Mouse (Mus musculus): Measurements from ENCODE around the gene Wdr83. TPM values are rescaled to one million over a fixed set of nuclear protein-coding genes. Genes with fewer than 3 reads are reported as not detected.

Gene Wdr83
- polyA plus RNA-seq, 1 experiment: 26.8 TPM

DNA sequence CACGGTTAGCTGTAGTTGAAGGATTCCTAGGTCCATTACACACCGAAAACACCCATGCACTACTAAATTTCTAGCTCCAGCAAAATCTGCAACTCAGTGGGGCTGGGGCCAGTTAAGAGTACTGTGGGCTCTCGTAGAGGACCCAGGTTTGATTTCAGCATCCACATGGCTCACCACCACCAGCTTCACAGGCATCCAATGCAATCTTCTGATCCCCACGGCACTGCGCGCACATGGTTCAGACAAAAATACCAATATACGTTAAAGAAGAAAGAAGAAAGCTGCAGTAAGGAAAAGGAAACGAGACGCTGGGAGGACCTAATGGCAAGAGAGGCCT lies 44.8 kb downstream of the Wdr83 start:
- Histone ChIP-seq H3K27me3 (ENCODE audit: control insufficient read depth, insufficient read depth, low read length) (no peaks in the 10 kb centered on the region), H3K4me1 (ENCODE audit: control insufficient read depth, insufficient read depth, insufficient read length, low read length) (peaks cover 6% of the 10 kb centered on the region; the same call in 1 of the 2 replicates), H3K4me3 (ENCODE audit: low read depth, low read length) (peak overlapping the region; percentile 79), H3K27ac (ENCODE audit: insufficient read depth, low read depth, low read length) (peak overlapping the region; percentile 84), H3K36me3 (ENCODE audit: control insufficient read depth, insufficient read depth, low read length) (peaks cover 19% of the 10 kb centered on the region)
- WGBS: under 1% methylated on average over 9 of the region's 9 CpGs
- no peak for TF ChIP-seq CTCF (IDR thresholded peaks at IDR 0.05; ENCODE audit: extremely low read depth, insufficient read length, insufficient replicate concordance, low read depth, low read length)
- no peak for TF ChIP-seq POLR2A (IDR thresholded peaks at IDR 0.05; ENCODE audit: low read depth, low read length)

DNA sequence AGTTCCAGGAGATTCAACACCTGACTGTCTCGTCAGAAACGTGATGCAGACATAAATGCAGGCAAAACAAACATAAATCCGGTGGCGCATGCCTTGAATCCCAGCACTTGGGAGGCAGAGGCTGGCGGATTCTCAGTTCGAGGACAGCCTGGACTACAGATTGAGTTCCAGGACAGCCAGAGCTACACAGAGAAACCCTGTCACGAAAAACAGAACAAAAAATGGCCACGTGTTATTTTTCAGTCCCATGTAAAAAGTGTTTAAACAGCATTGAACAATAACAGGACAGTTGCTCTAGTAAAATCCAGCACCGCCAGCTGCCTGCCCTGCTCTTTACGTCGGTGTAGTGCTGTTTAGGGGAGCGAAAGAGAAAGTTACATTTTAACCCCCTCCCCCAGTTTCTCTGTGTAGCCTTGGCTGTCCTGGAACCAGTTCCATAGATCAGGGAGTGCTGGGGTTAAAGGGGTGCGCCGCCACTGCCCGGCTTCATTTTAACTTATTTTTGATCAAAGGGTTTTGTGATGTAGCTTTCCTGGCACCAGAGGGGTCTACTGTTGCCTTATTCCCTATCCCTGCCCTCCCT lies 45.3 kb downstream of the Wdr83 start:
- Histone ChIP-seq H3K36me3 (ENCODE audit: control insufficient read depth, insufficient read depth, low read length) (peaks cover 20% of the 10 kb centered on the region), H3K4me1 (ENCODE audit: control insufficient read depth, insufficient read depth, insufficient read length, low read length) (peaks cover 6% of the 10 kb centered on the region; the same call in 1 of the 2 replicates), H3K27ac (ENCODE audit: insufficient read depth, low read depth, low read length) (peak overlapping the region; percentile 84), H3K4me3 (ENCODE audit: low read depth, low read length) (peak overlapping the region; percentile 79), H3K27me3 (ENCODE audit: control insufficient read depth, insufficient read depth, low read length) (no peaks in the 10 kb centered on the region)
- under 1% methylated on average over 15 of the region's 15 CpGs for WGBS
- TF ChIP-seq CTCF (IDR thresholded peaks at IDR 0.05; ENCODE audit: extremely low read depth, insufficient read length, insufficient replicate concordance, low read depth, low read length): no peak
- no peak for TF ChIP-seq POLR2A (IDR thresholded peaks at IDR 0.05; ENCODE audit: low read depth, low read length)

DNA sequence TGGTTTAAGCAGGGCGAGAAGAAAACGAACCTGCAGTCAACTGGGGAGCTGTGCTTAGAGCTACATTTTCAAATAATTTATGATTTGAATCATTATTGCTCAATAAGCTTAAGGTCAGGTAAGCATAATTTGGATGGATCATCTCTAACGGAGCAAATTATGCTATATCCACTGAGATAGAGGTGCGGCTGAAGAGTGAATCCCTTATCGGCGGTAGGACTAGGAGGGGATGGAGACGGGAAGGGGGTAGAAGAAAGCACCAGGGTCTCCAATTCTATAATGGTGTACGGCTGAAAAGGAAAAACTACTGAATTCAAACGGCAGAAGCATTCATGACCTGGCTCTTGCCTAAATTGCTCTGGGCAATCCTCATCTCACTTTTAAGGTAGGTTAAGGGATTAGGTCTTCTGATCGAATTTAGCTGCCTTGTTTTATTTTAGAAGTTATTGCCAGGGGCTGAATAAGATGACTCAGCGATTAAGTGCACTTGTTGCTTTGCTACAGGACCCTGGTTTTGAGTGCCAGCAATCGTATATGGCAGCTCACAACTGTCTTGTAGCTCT lies 45.9 kb downstream of the Wdr83 start:
- Histone ChIP-seq H3K4me3 (ENCODE audit: low read depth, low read length) (peak overlapping the region; percentile 79), H3K36me3 (ENCODE audit: control insufficient read depth, insufficient read depth, low read length) (peaks cover 20% of the 10 kb centered on the region), H3K27me3 (ENCODE audit: control insufficient read depth, insufficient read depth, low read length) (no peaks in the 10 kb centered on the region), H3K27ac (ENCODE audit: insufficient read depth, low read depth, low read length) (peak overlapping the region; percentile 84), H3K4me1 (ENCODE audit: control insufficient read depth, insufficient read depth, insufficient read length, low read length) (peaks cover 6% of the 10 kb centered on the region; the same call in 1 of the 2 replicates)
- 3% methylated on average over 12 of the region's 12 CpGs for WGBS
- TF ChIP-seq CTCF (IDR thresholded peaks at IDR 0.05; ENCODE audit: extremely low read depth, insufficient read length, insufficient replicate concordance, low read depth, low read length) (no peak), POLR2A (IDR thresholded peaks at IDR 0.05; ENCODE audit: low read depth, low read length) (no peak)

DNA sequence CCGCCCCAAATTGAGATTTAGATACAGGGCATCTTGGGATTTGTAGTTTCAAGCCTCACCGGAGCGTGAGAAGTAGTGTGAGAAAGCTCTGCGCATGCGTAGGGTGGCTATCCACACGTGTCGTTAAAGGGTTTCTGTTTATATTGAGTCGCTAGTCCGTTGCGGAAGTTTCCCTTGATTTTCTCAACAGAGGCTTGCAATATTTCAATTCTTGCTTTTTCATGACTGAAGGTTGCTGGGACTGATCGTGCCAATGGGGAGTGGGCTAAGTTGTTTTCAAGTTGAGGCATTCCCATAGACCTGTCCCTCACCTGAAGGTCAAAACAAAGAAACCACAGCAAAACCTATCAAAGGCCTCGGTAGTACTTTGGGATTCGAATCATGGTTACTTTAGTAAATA lies 46.3 kb downstream of the Wdr83 start:
- no peaks in the 10 kb centered on the region for H3K27me3 ChIP-seq (ENCODE audit: control insufficient read depth, insufficient read depth, low read length)

DNA sequence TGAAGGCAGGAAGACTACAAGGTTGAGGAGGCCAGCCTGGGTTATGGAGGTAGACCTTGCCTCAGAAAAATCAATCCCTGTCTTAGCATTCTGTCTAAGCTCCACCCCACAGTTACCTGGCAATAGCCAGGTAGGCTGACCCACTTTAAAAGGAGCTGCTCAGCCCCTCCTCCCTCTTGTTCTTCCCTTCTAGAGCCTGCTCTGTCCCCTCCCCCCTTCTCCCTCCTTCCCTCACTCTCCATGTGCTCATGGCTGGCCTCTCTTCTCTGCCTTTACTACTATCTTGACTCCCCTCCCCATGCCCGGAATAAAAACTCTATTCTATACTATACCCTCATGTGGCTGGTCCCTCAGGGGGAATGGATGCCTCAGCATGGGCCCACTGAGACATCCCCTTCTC lies 47.2 kb downstream of the Wdr83 start:
- Histone ChIP-seq H3K27me3 (ENCODE audit: control insufficient read depth, insufficient read depth, low read length) (no peaks in the 10 kb centered on the region), H3K4me3 (ENCODE audit: low read depth, low read length) (no peak overlapping the region), H3K4me1 (ENCODE audit: control insufficient read depth, insufficient read depth, insufficient read length, low read length) (peaks cover 6% of the 10 kb centered on the region; the same call in 1 of the 2 replicates), H3K36me3 (ENCODE audit: control insufficient read depth, insufficient read depth, low read length) (peaks cover 26% of the 10 kb centered on the region), H3K27ac (ENCODE audit: insufficient read depth, low read depth, low read length) (no peak overlapping the region)
- TF ChIP-seq CTCF (IDR thresholded peaks at IDR 0.05; ENCODE audit: extremely low read depth, insufficient read length, insufficient replicate concordance, low read depth, low read length) (no peak), POLR2A (IDR thresholded peaks at IDR 0.05; ENCODE audit: low read depth, low read length) (no peak)
- WGBS: 47% methylated on average over 1 of the region's 1 CpGs

More for the DNA sequence above, 46.3 kb downstream of the Wdr83 start:
- Histone ChIP-seq H3K4me3 (ENCODE audit: low read depth, low read length) (no peak overlapping the region; the same call in 1 of the 2 replicates), H3K27ac (ENCODE audit: insufficient read depth, low read depth, low read length) (peak overlapping the region; percentile 50), H3K36me3 (ENCODE audit: control insufficient read depth, insufficient read depth, low read length) (peaks cover 24% of the 10 kb centered on the region), H3K4me1 (ENCODE audit: control insufficient read depth, insufficient read depth, insufficient read length, low read length) (peaks cover 6% of the 10 kb centered on the region; the same call in 1 of the 2 replicates)
- TF ChIP-seq CTCF (IDR thresholded peaks at IDR 0.05; ENCODE audit: extremely low read depth, insufficient read length, insufficient replicate concordance, low read depth, low read length) (no peak), POLR2A (IDR thresholded peaks at IDR 0.05; ENCODE audit: low read depth, low read length) (no peak)
- WGBS: under 1% methylated on average over 13 of the region's 13 CpGs

DNA sequence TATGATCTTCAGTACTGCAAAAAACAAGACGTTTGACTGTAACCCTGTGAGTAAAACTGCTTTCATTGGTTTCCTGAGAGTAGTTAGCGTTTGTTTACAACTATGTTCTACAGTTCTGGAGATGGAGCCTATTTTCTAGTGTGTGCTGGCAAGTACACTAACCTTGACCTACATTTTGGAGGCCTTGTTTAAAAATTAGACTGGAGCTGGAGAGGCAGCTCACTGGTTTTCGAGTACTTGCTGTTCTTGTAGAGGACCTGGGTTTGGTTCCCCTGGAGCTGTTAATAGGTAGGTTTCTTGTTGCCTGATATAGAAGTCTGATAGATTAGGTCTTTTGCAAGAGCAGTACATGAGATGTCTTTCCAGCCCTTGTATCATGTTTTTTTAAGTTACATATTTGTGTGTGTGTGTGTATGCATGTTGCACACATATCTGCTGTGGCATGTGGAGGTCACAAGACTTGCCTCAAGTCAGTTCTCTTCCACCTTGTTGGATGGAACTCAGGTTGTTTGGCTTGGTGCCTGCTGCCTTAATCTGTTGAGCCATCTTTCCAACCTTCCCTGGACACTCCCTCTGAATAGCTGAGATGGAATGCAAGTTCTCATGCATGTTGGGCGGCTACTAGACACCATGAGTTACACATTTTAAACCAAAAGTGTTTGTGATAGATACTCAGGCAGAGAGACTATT lies 48.3 kb downstream of the Wdr83 start:
- no peak for TF ChIP-seq POLR2A (IDR thresholded peaks at IDR 0.05; ENCODE audit: low read depth, low read length)
- no peak for TF ChIP-seq CTCF (IDR thresholded peaks at IDR 0.05; ENCODE audit: extremely low read depth, insufficient read length, insufficient replicate concordance, low read depth, low read length)
- Histone ChIP-seq H3K4me1 (ENCODE audit: control insufficient read depth, insufficient read depth, insufficient read length, low read length) (peaks cover 8% of the 10 kb centered on the region; the same call in 1 of the 2 replicates), H3K27ac (ENCODE audit: insufficient read depth, low read depth, low read length) (no peak overlapping the region), H3K27me3 (ENCODE audit: control insufficient read depth, insufficient read depth, low read length) (no peaks in the 10 kb centered on the region), H3K36me3 (ENCODE audit: control insufficient read depth, insufficient read depth, low read length) (peaks cover 26% of the 10 kb centered on the region), H3K4me3 (ENCODE audit: low read depth, low read length) (no peak overlapping the region)
- WGBS: 61% methylated on average over 4 of the region's 4 CpGs

DNA sequence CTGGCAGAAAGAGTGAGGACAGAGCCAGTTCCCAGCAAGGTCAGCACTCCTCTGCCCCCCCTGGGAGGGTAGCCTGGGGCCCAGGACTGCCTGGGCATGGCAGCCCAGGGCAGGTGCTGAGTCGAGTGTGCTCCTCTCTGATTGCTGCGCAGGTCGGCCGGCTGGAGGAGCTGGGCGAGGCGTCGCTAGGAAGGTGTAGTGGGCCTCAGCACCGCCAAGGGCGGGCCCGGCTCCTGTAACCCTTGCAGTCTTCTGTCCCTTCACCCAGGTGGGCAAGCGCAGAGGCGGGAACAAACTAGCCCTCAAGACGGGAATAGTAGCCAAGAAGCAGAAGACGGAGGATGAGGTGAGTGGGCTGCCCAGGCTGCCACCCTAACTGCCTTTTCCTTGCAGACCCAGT lies 51.8 kb downstream of the Wdr83 start:
- Histone ChIP-seq H3K36me3 (ENCODE audit: control insufficient read depth, insufficient read depth, low read length) (peaks cover 26% of the 10 kb centered on the region), H3K27ac (ENCODE audit: insufficient read depth, low read depth, low read length) (no peak overlapping the region), H3K27me3 (ENCODE audit: control insufficient read depth, insufficient read depth, low read length) (no peaks in the 10 kb centered on the region), H3K4me1 (ENCODE audit: control insufficient read depth, insufficient read depth, insufficient read length, low read length) (peaks cover 15% of the 10 kb centered on the region), H3K4me3 (ENCODE audit: low read depth, low read length) (no peak overlapping the region)
- WGBS: 69% methylated on average over 14 of the region's 14 CpGs
- TF ChIP-seq POLR2A (IDR thresholded peaks at IDR 0.05; ENCODE audit: low read depth, low read length) (no peak), CTCF (IDR thresholded peaks at IDR 0.05; ENCODE audit: extremely low read depth, insufficient read length, insufficient replicate concordance, low read depth, low read length) (no peak)

All from small intestine, adult 2 months (tissue).